Mouse (Mus musculus) olfactory bulb, adult 2 months (tissue): ENCODE data around the gene Ctnnd2. TPM values are rescaled to one million over a fixed set of nuclear protein-coding genes. Genes with fewer than 3 reads are reported as not detected.

Source experiments
- H3K27ac ChIP-seq: fragments of 200-500 bp; 2 replicates; pipeline ENCODE4 v1.5.1; 2012; ENCODE audit warnings: low read depth, low read length; ENCODE audit not compliant: insufficient read depth
- H3K4me1 ChIP-seq: fragments of 200-500 bp; 2 replicates; pipeline ENCODE4 v1.6.1; 2012; ENCODE audit warnings: low read length; ENCODE audit not compliant: control insufficient read depth, insufficient read depth
- H3K4me3 ChIP-seq: fragments of 200-500 bp; 2 replicates; pipeline ENCODE4 v1.5.1; 2012; ENCODE audit warnings: mild to moderate bottlenecking, low read depth, low read length, moderate library complexity; ENCODE audit not compliant: insufficient read depth
- CTCF ChIP-seq: fragments of 200-500 bp; IDR thresholded peaks from 2 replicates; pipeline ENCODE4 v1.5.1; 2012; ENCODE audit warnings: low read depth, mild to moderate bottlenecking, low read length, moderate library complexity; ENCODE audit not compliant: insufficient read depth
- POLR2A ChIP-seq: fragments of 200-500 bp; IDR thresholded peaks from 2 replicates; pipeline ENCODE4 v1.6.1; 2012; ENCODE audit warnings: mild to moderate bottlenecking, low read depth, low read length, moderate library complexity; ENCODE audit not compliant: insufficient read depth
- WGBS: fragments of 180-500 bp; shearing (Covaris S2); methylation state at CpG from one replicate; pipeline ENCODE4 v1.1.7; 2018; 5-methylcytosine and 5-hydroxymethylcytosine counted together
- polyA plus RNA-seq: library from polyadenylated mRNA; stranded (reverse); fragments of >200 nt; gene quantifications from 2 replicates; pipeline ENCODE4 v1.2.4, GENCODE M21; 2012; ENCODE audit warnings: low replicate concordance; ENCODE audit not compliant: missing spikeins, insufficient read depth, insufficient read length

Ctnnd2 gene
- polyA plus RNA-seq, 1 experiment = not detected

GRCm38 (mm10) chr15:30977166-30977740, 804.9 kb downstream of the Ctnnd2 start:
- Histone ChIP-seq H3K27ac (no peak overlapping the region), H3K4me1 (peaks cover 5% of the 10 kb centered on the region), H3K4me3 (no peak overlapping the region)
- no peak for TF ChIP-seq CTCF
- no peak for TF ChIP-seq POLR2A
- WGBS = 70% methylated on average over 11 of the region's 11 CpGs

GRCm38 (mm10) chr15:30986890-30987289, 814.5 kb downstream of the Ctnnd2 start:
- H3K27ac ChIP-seq = no peak overlapping the region
- no peaks in the 10 kb centered on the region for H3K4me1 ChIP-seq
- TF ChIP-seq POLR2A (no peak), CTCF (no peak)
- 94% methylated on average over 2 of the region's 2 CpGs for WGBS
- no peak overlapping the region for H3K4me3 ChIP-seq

DNA sequence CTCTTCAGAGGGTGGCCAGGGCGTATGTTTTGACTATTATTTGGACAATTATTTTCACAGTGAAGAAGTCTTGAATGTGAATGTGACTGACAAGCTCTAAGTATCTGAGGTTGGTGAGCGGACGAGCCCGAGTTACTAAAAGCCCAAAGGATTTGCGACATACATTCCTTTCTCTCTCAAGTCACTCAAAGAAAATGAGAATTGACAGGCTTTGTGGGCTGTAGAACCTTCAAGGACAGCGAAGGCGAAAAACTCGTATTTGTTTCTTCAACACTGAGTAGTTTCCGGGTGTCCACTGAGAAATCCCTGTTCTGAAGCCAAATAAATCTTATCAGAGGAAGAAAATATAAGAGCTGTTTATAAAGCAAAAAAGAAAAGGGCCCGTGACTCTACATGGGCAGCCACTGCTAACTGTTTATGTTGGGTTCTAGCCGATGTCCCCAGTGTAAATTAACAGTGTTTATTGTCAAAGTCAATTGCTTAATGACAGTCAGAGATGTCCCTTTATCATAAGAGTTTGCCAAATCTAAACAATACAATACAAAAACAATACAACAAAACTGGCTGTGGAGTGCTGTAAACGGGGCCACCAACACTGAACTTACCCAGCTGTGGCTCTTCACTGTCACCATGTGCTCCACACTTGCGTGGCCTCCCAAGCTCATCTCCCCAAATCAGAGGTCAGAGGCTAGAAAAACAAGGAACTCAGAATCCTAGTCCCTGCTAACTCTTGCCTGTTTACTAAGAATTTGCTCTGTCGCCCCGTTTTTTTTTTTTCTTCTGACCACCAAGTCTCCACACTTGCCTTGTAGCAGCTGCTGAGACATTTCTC, 818.2 kb downstream of the Ctnnd2 start:
- H3K27ac ChIP-seq = no peak overlapping the region
- H3K4me3 ChIP-seq = no peak overlapping the region
- TF ChIP-seq CTCF (no peak), POLR2A (no peak)
- WGBS = 80% methylated on average over 15 of the region's 15 CpGs
- peaks cover 6% of the 10 kb centered on the region for H3K4me1 ChIP-seq

- WGBS = 86% methylated on average over 12 of the region's 12 CpGs
- TF ChIP-seq CTCF (no peak), POLR2A (no peak)
- peaks cover 6% of the 10 kb centered on the region for H3K4me1 ChIP-seq
- H3K27ac ChIP-seq = no peak overlapping the region
- H3K4me3 ChIP-seq = no peak overlapping the region
Measured at GRCm38 (mm10) chr15:30992357-30992756, 820.0 kb downstream of the Ctnnd2 start.

DNA sequence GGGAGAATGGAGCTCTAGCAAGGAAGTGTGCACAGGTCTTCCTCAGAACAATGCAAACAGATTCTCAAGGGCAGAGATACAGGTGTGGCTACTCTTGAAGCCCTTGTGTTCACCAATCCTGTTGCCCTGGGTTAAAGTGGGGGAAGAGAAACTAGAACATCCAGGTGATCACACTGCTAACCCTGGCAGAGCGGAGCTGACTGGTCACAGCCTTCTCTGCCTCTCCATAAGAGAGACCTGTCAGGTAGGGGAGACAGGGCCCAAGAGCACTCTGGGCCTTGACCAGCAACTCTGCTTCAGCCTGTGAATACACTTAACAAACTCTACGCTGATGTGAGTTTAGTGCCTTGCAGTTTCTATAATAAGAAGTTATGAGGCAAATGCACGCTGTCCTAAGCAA, 820.5 kb downstream of the Ctnnd2 start:
- no peak for TF ChIP-seq CTCF
- TF ChIP-seq POLR2A = no peak
- H3K27ac ChIP-seq = no peak overlapping the region
- H3K4me1 ChIP-seq = peaks cover 6% of the 10 kb centered on the region
- H3K4me3 ChIP-seq = no peak overlapping the region
- 93% methylated on average over 3 of the region's 3 CpGs for WGBS

- no peak for TF ChIP-seq CTCF
- no peak for TF ChIP-seq POLR2A
- Histone ChIP-seq H3K4me1 (peaks cover 6% of the 10 kb centered on the region), H3K4me3 (no peak overlapping the region), H3K27ac (no peak overlapping the region)
- WGBS = 62% methylated on average over 3 of the region's 3 CpGs
Measured at GRCm38 (mm10) chr15:30995346-30995745, 823.0 kb downstream of the Ctnnd2 start.

DNA sequence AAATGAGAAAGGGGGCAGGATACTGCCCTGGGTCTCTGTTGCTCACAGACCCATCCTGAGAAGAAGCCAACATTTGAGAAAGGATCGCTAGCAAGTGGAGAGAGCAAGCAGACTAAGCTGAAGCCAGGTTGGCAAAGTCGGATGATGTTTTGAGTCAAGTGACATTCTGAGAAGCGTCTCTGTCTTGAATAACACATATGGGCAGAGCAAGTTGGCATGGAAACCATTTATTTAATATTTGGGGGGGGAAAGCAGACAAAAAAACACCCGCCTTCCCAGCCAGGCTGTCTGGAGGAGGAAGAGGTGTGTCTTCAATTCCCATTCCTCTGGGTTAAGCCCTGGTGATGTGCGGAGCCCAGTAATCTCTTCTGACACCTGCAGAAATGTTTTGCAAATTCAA, 832.1 kb downstream of the Ctnnd2 start:
- no peak overlapping the region for H3K27ac ChIP-seq
- WGBS = 69% methylated on average over 5 of the region's 5 CpGs
- H3K4me1 ChIP-seq = peaks cover 11% of the 10 kb centered on the region
- TF ChIP-seq POLR2A (no peak), CTCF (no peak)
- H3K4me3 ChIP-seq = no peak overlapping the region

- no peak overlapping the region for H3K27ac ChIP-seq
- no peak for TF ChIP-seq POLR2A
- no peak for TF ChIP-seq CTCF
- H3K4me1 ChIP-seq = peaks cover 11% of the 10 kb centered on the region
- no peak overlapping the region for H3K4me3 ChIP-seq
- WGBS = 80% methylated on average over 8 of the region's 8 CpGs
Measured at GRCm38 (mm10) chr15:31004976-31005375, 832.6 kb downstream of the Ctnnd2 start.

DNA sequence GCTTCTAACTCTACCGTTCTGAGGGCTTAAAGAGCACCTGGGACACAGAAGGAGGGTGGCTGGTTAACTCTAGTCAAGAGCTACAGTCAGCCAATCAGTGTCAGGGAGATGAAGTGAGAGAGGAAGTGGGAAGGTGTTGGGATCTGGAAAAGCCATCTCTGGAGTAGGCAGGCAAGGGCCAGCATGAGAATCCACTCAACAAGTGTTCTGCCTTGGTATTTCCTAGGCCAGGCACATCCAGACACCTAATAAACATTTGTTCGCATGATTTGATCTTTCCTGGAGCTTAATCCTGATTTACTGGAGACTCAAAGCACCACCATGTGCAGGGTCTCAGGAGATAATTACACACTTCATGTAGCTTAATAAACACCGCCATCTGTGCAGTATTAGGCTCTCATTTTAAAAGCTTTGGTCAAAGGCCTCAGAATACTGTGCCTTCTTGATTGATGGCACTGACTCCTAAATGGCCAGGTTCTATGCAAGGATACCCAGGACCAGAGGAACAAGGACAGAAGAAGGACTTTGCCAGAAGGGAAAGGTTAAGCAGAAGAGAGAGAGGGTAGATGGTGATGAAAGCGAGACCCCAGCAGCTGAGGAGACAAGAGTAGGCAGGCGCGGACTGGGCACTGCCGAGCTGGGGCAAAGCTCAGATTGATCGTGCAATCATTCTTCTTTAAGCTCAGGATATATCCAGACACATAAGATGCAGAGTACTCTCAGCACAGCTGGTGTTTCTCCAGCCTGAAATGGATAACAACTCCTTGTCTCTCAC, 833.8 kb downstream of the Ctnnd2 start:
- TF ChIP-seq CTCF (no peak), POLR2A (no peak)
- H3K4me1 ChIP-seq = peaks cover 11% of the 10 kb centered on the region
- WGBS = 83% methylated on average over 8 of the region's 8 CpGs
- H3K27ac ChIP-seq = no peak overlapping the region
- no peak overlapping the region for H3K4me3 ChIP-seq
